Mouse (Mus musculus) limb, embryonic 13.5 days (tissue): ENCODE data around the gene Orai3. TPM values are rescaled to one million over a fixed set of nuclear protein-coding genes. Genes with fewer than 3 reads are reported as not detected.

Experiments used
- ATAC-seq: fragments of 200-750 bp; cut with Nextera tagmentation; 2 replicates; pipeline ENCODE4 v1.8.0; 2017; ENCODE audit warnings: low read depth, moderate number of reproducible peaks, moderate TSS enrichment; ENCODE audit not compliant: low FRiP score
- H3K27ac ChIP-seq: fragments of 300-500 bp; sonication (generic); 2 replicates; pipeline ENCODE4 v1.5.1; 2015; ENCODE audit warnings: inconsistent platforms, mild to moderate bottlenecking, moderate library complexity
- H3K27me3 ChIP-seq: fragments of 300-500 bp; sonication (generic); 2 replicates; pipeline ENCODE4 v1.6.1; 2015; ENCODE audit warnings: mild to moderate bottlenecking, inconsistent platforms
- H3K36me3 ChIP-seq: fragments of 300-500 bp; sonication (generic); 2 replicates; pipeline ENCODE4 v1.6.1; 2015; ENCODE audit warnings: inconsistent platforms, mild to moderate bottlenecking, moderate library complexity
- H3K4me1 ChIP-seq: fragments of 300-500 bp; sonication (generic); 2 replicates; pipeline ENCODE4 v1.6.1; 2015; ENCODE audit warnings: inconsistent platforms
- H3K4me2 ChIP-seq: fragments of 300-500 bp; sonication (generic); replicated peaks from 2 replicates; pipeline ENCODE4 v1.6.1; 2015; ENCODE audit warnings: inconsistent platforms, mild to moderate bottlenecking, moderate library complexity
- H3K4me3 ChIP-seq: fragments of 300-500 bp; sonication (generic); 2 replicates; pipeline ENCODE4 v1.5.1; 2015; ENCODE audit warnings: moderate library complexity, mild to moderate bottlenecking, inconsistent platforms
- H3K9ac ChIP-seq: fragments of 300-500 bp; sonication (generic); 2 replicates; pipeline ENCODE4 v1.6.1; 2015; ENCODE audit warnings: mild to moderate bottlenecking, inconsistent platforms
- H3K9me3 ChIP-seq: fragments of 300-500 bp; sonication (generic); 2 replicates; pipeline ENCODE4 v1.6.1; 2016; ENCODE audit warnings: inconsistent platforms
- WGBS: fragments of 180-500 bp; shearing (Covaris S2); methylation state at CpG from one replicate; pipeline ENCODE4 v1.1.7; 2015; 5-methylcytosine and 5-hydroxymethylcytosine counted together
- polyA plus RNA-seq: library from polyadenylated mRNA; unstranded; fragments of >200 nt; fragmentation: Nextera tagmentation; extraction: Ambion mirVana; gene quantifications from 2 replicates; pipeline ENCODE4 v1.2.1, GENCODE M21; 2015

The Orai3 gene
- polyA plus RNA-seq, 1 experiment from 2014 or later: 20.1 TPM

DNA sequence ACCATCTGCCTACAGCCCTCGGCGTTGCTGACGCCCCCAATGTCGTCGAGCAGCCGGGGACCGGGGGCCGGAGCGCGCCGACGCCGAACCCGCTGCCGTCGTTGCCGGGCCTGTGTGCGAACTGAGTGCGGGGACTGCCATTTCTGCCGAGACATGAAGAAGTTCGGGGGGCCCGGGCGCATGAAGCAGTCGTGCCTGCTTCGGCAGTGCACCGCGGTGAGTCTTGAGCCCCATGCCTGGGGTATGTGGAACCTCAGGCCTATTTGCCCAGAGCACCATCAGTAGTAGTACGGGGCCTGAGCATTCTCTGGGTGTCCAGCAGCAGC is 21.4 kb upstream of the Orai3 start:
- Histone ChIP-seq H3K9me3 (no peaks in the 10 kb centered on the region), H3K4me2 (peak overlapping the region; percentile 85), H3K27ac (no peak overlapping the region), H3K4me3 (peak overlapping the region; percentile 96), H3K36me3 (peaks cover 54% of the 10 kb centered on the region), H3K27me3 (no peaks in the 10 kb centered on the region), H3K9ac (peak overlapping the region; percentile 92; the same call in 1 of the 2 replicates), H3K4me1 (peaks cover 27% of the 10 kb centered on the region)
- no peak for ATAC-seq
- WGBS: 92% methylated on average over 28 of the region's 28 CpGs

DNA sequence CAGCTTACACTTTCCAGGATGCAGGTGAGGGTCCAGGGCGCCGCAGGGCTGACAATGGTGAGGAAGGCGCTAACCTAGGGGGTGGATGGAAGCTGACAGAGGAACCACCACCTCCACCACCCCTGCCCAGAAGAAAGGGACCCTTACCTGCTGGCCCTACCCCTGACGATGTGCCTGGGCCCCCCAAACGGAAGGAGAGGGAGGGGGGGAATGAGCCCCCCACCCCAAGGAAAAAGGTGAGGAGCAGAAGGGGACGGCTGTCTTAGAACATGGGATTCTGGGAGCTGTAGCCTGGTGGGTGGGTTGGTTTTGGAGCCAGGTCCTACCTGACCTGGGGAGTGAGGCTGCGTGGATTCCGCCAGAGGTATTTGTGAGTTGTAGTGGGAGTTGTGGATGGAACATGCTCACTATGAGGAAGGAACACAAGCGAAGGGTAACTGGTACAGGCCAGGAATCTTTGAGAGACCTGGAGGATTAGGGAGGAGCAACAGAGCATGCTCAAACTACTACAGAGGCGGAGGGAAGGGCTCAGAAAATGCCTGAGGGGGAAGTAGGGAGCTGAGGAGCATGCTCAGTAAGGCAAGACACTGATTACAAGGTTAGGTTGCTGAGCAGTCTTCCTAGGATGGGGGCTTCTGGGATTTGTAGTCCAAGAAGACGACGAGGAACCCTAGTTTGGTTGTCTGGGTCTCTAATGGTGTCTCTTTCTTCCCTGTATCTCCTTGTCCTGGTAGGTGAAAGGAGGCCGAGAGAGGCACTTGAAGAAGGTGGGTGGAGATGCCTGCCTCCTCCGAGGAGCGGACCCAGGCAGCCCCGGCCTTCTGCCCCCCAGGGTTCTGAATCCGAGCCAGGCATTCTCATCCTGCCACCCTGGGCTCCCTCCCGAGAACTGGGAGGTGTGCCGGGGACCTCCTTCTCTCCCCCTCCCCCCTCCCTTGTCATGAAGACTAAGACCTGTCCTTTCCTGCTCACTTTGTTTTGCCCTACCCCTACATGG is 19.2 kb upstream of the Orai3 start:
- H3K27me3 ChIP-seq: no peaks in the 10 kb centered on the region
- H3K4me2 ChIP-seq: no peak overlapping the region
- H3K9ac ChIP-seq: no peak overlapping the region
- no peak overlapping the region for H3K4me3 ChIP-seq
- H3K9me3 ChIP-seq: no peaks in the 10 kb centered on the region
- no peak for ATAC-seq
- H3K4me1 ChIP-seq: peaks cover 29% of the 10 kb centered on the region
- 82% methylated on average over 16 of the region's 19 CpGs for WGBS
- no peak overlapping the region for H3K27ac ChIP-seq
- peaks cover 76% of the 10 kb centered on the region for H3K36me3 ChIP-seq

GRCm38 (mm10) chr7:127751619-127752018 is 18.0 kb upstream of the Orai3 start:
- Histone ChIP-seq H3K4me3 (no peak overlapping the region), H3K27ac (no peak overlapping the region), H3K4me2 (no peak overlapping the region), H3K9me3 (no peaks in the 10 kb centered on the region), H3K27me3 (no peaks in the 10 kb centered on the region), H3K4me1 (peaks cover 39% of the 10 kb centered on the region), H3K9ac (0 out of 2 replicates have a peak overlapping the region, but pooled peaks have one; percentile 48), H3K36me3 (peaks cover 88% of the 10 kb centered on the region)
- WGBS: 93% methylated on average over 5 of the region's 5 CpGs
- ATAC-seq: no peak

GRCm38 (mm10) chr7:127752069-127752468 is 17.5 kb upstream of the Orai3 start:
- Histone ChIP-seq H3K9ac (0 out of 2 replicates have a peak overlapping the region, but pooled peaks have one; percentile 48), H3K27ac (no peak overlapping the region), H3K4me1 (peaks cover 43% of the 10 kb centered on the region), H3K4me2 (no peak overlapping the region), H3K4me3 (no peak overlapping the region), H3K36me3 (peaks cover 93% of the 10 kb centered on the region), H3K9me3 (no peaks in the 10 kb centered on the region), H3K27me3 (no peaks in the 10 kb centered on the region)
- ATAC-seq: no peak
- WGBS: 96% methylated on average over 27 of the region's 27 CpGs

GRCm38 (mm10) chr7:127753158-127753557 is 16.5 kb upstream of the Orai3 start:
- H3K4me2 ChIP-seq: no peak overlapping the region
- no peak for ATAC-seq
- H3K36me3 ChIP-seq: peaks cover 100% of the 10 kb centered on the region
- H3K4me3 ChIP-seq: no peak overlapping the region
- H3K27ac ChIP-seq: no peak overlapping the region
- H3K9me3 ChIP-seq: no peaks in the 10 kb centered on the region
- whole genome bisulfite sequencing: 70% methylated on average over 5 of the region's 5 CpGs
- no peaks in the 10 kb centered on the region for H3K27me3 ChIP-seq
- H3K4me1 ChIP-seq: peaks cover 32% of the 10 kb centered on the region
- 0 out of 2 replicates have a peak overlapping the region, but pooled peaks have one; percentile 13 for H3K9ac ChIP-seq

- no peak overlapping the region for H3K4me3 ChIP-seq
- H3K27me3 ChIP-seq: no peaks in the 10 kb centered on the region
- WGBS: 88% methylated on average over 7 of the region's 7 CpGs
- H3K27ac ChIP-seq: no peak overlapping the region
- H3K9me3 ChIP-seq: no peaks in the 10 kb centered on the region
- no peak overlapping the region for H3K4me2 ChIP-seq
- ATAC-seq: no peak
- H3K4me1 ChIP-seq: peaks cover 29% of the 10 kb centered on the region
- H3K36me3 ChIP-seq: peaks cover 100% of the 10 kb centered on the region
- no peak overlapping the region for H3K9ac ChIP-seq
These were observed 15.9 kb upstream of the Orai3 start for GRCm38 (mm10) chr7:127753741-127754140.

DNA sequence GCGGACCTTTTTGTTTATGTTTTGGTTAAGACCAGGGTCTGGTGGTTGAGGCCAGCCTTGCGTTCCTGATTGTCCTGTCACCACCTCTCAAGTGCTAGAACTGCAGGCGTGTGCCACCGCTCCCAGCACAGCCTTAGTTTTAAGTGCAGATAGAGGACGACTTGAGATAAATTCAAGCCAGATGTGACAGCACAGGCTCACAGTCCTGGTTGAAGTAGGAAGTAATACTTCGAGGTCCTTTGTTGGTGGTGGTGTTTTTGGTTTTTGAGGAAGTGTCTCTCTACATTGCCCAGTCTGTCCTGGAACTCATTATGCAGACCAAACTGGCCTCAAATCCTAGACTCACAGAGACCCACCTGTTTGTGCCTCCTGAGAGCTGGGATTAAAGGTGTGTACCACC is 9.9 kb upstream of the Orai3 start:
- Histone ChIP-seq H3K4me3 (peak overlapping the region; percentile 5; the same call in 1 of the 2 replicates), H3K9ac (peak overlapping the region; percentile 43; the same call in 1 of the 2 replicates), H3K27me3 (no peaks in the 10 kb centered on the region), H3K9me3 (no peaks in the 10 kb centered on the region), H3K4me1 (peaks cover 31% of the 10 kb centered on the region), H3K4me2 (0 out of 2 replicates have a peak overlapping the region, but pooled peaks have one; percentile 3), H3K27ac (peak overlapping the region; percentile 44; the same call in 1 of the 2 replicates), H3K36me3 (peaks cover 84% of the 10 kb centered on the region)
- ATAC-seq: no peak
- 14% methylated on average over 6 of the region's 6 CpGs for WGBS

- H3K27me3 ChIP-seq: no peaks in the 10 kb centered on the region
- no peak overlapping the region for H3K4me2 ChIP-seq
- H3K4me1 ChIP-seq: peaks cover 31% of the 10 kb centered on the region
- 74% methylated on average over 3 of the region's 3 CpGs for WGBS
- no peak overlapping the region; the same call in 1 of the 2 replicates for H3K27ac ChIP-seq
- H3K9me3 ChIP-seq: no peaks in the 10 kb centered on the region
- no peak for ATAC-seq
- H3K9ac ChIP-seq: 0 out of 2 replicates have a peak overlapping the region, but pooled peaks have one; percentile 19
- H3K4me3 ChIP-seq: no peak overlapping the region
- H3K36me3 ChIP-seq: peaks cover 84% of the 10 kb centered on the region
These were observed 9.1 kb upstream of the Orai3 start for GRCm38 (mm10) chr7:127760478-127760877.

DNA sequence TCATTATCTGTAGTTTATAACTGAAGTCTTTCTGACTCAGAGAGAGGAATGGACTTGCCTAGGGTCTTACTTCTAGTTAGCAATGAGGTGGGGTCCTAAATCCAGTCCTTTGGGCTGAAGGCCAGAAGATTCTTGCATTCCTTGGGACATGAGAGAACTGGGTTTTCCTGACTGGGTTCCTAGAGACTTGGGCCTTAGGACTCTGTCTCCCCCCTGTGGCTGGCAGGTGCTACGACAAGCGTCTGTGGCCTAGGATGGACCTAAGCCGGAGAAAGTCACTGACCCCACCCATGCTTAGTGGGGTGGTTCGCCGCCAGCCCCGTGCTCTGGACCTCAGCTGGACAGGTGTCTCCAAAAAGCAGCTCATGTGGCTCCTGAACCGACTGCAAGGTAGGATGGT is 8.6 kb upstream of the Orai3 start:
- no peak overlapping the region for H3K27ac ChIP-seq
- peaks cover 27% of the 10 kb centered on the region for H3K4me1 ChIP-seq
- 42% methylated on average over 7 of the region's 7 CpGs for WGBS
- H3K4me3 ChIP-seq: no peak overlapping the region
- H3K27me3 ChIP-seq: no peaks in the 10 kb centered on the region
- peaks cover 84% of the 10 kb centered on the region for H3K36me3 ChIP-seq
- no peak overlapping the region for H3K4me2 ChIP-seq
- H3K9ac ChIP-seq: 0 out of 2 replicates have a peak overlapping the region, but pooled peaks have one; percentile 19
- no peak for ATAC-seq
- no peaks in the 10 kb centered on the region for H3K9me3 ChIP-seq

DNA sequence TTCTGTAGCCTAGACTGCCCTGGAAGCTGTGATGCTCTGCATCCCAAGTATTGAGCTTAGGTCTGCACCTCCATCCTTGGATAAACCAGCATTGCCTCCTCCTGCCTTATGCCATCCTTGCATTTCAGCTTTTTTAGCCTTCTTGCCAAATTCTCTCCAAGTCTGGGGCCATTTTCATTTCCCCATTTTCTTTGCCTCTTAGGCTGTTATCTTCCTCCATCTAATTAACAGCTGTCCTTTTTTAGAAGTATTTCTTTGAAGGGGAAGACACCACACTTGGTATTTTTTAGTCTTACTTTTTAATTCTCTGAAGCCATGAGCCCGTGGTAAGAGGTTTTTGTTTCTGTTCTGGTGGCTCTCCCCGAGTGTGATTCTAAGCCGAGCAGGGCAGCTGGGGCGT is 6.0 kb upstream of the Orai3 start:
- Histone ChIP-seq H3K27ac (no peak overlapping the region), H3K4me3 (no peak overlapping the region), H3K4me2 (no peak overlapping the region), H3K9ac (no peak overlapping the region), H3K36me3 (peaks cover 82% of the 10 kb centered on the region), H3K4me1 (peaks cover 22% of the 10 kb centered on the region), H3K27me3 (no peaks in the 10 kb centered on the region), H3K9me3 (no peaks in the 10 kb centered on the region)
- ATAC-seq: no peak
- WGBS: 93% methylated on average over 4 of the region's 4 CpGs

GRCm38 (mm10) chr7:127765756-127766155 is 3.9 kb upstream of the Orai3 start:
- H3K4me3 ChIP-seq: no peak overlapping the region
- peaks cover 73% of the 10 kb centered on the region for H3K36me3 ChIP-seq

GRCm38 (mm10) chr7:127766851-127767609 is 2.6 kb upstream of the Orai3 start:
- peaks cover 17% of the 10 kb centered on the region for H3K4me1 ChIP-seq
- H3K9me3 ChIP-seq: no peaks in the 10 kb centered on the region
- no peak overlapping the region for H3K4me3 ChIP-seq
- H3K27me3 ChIP-seq: no peaks in the 10 kb centered on the region
- no peak for ATAC-seq
- peaks cover 61% of the 10 kb centered on the region for H3K36me3 ChIP-seq
- H3K4me2 ChIP-seq: no peak overlapping the region
- no peak overlapping the region for H3K9ac ChIP-seq
- H3K27ac ChIP-seq: no peak overlapping the region
- WGBS: 81% methylated on average over 17 of the region's 17 CpGs

More at GRCm38 (mm10) chr7:127765756-127766155, 3.9 kb upstream of the Orai3 start:
- no peak overlapping the region for H3K27ac ChIP-seq
- no peak for ATAC-seq
- no peak overlapping the region for H3K9ac ChIP-seq
- no peaks in the 10 kb centered on the region for H3K27me3 ChIP-seq
- H3K4me1 ChIP-seq: peaks cover 14% of the 10 kb centered on the region
- no peak overlapping the region for H3K4me2 ChIP-seq
- 86% methylated on average over 2 of the region's 2 CpGs for WGBS
- no peaks in the 10 kb centered on the region for H3K9me3 ChIP-seq
